ENCODE assay signal across 8 mouse cellular contexts in the genomic region with DNA sequence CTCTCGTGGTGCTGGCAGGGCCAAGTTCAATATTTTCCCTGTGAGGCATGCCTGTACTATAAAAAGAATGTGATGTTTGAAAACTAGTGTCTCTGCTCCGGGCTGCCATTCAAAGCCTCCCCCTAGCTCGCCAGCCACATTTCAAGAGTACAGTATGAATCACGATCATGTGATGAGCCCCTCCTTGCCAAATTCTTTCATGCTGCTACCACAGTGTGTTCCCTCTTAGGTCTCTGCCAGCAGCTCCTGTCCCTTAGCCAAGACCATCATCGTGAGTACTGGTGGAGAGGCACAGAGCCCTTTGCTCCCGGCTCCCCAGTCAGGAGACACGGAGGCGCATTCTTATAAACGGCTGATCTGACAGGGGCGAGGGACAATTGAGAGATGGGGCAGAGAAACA. TPM values are rescaled to one million over a fixed set of nuclear protein-coding genes. Genes with fewer than 3 reads are reported as not detected.
DNase-seq lines count a peak whose midpoint lies in the region; ATAC-seq and TF ChIP-seq lines count a peak whose summit lies in the region.

No protein-coding gene starts in this region.

- no peak overlapping the region for H3K27ac ChIP-seq in forebrain, embryonic 14.5 days (ENCODE audit: low read depth, low read length)
- peak overlapping the region; percentile 87 for H3K27ac ChIP-seq in heart, embryonic 15.5 days

- no peaks in the 10 kb centered on the region for H3K9me3 ChIP-seq in forebrain, embryonic 14.5 days (replicated peaks; ENCODE audit: control insufficient read depth, low read length)
- H3K9me3 ChIP-seq in heart, embryonic 15.5 days (replicated peaks), result no peaks in the 10 kb centered on the region

- TF ChIP-seq CTCF in lung, adult 2 months (IDR thresholded peaks at IDR 0.05; ENCODE audit: insufficient read depth, low read length), result no peak

- no peak overlapping the region for H3K9ac ChIP-seq in forebrain, embryonic 14.5 days (ENCODE audit: low read length)
- 0 out of 2 replicates have a peak overlapping the region, but pooled peaks have one; percentile 1 for H3K9ac ChIP-seq in heart, embryonic 15.5 days

- peaks cover 40% of the 10 kb centered on the region for H3K4me1 ChIP-seq in forebrain, embryonic 14.5 days (ENCODE audit: control insufficient read depth, insufficient read depth, low read length)
- peaks cover 60% of the 10 kb centered on the region for H3K4me1 ChIP-seq in heart, embryonic 15.5 days (replicated peaks)
- no peaks in the 10 kb centered on the region for H3K4me1 ChIP-seq in lung, adult 2 months (ENCODE audit: control insufficient read depth, insufficient read depth, low read length)

- no peak for TF ChIP-seq POLR2A in lung, adult 2 months (IDR thresholded peaks at IDR 0.05; ENCODE audit: borderline replicate concordance, extremely low read depth, low read depth, low read length)

- H3K4me3 ChIP-seq in forebrain, embryonic 14.5 days (ENCODE audit: low read depth, low read length), result no peak overlapping the region
- no peak overlapping the region for H3K4me3 ChIP-seq in heart, embryonic 15.5 days
- H3K4me3 ChIP-seq in lung, adult 2 months (replicated peaks; ENCODE audit: extremely low read depth, low read depth, low read length), result no peak overlapping the region

- no peak overlapping the region; the same call in 1 of the 2 replicates for H3K4me2 ChIP-seq in forebrain, embryonic 14.5 days (ENCODE audit: low read length)
- H3K4me2 ChIP-seq in heart, embryonic 15.5 days, result peak overlapping the region; percentile 51

- no peaks in the 10 kb centered on the region for H3K27me3 ChIP-seq in forebrain, embryonic 14.5 days (replicated peaks; ENCODE audit: control insufficient read depth, insufficient read depth, low read length)
- no peaks in the 10 kb centered on the region for H3K27me3 ChIP-seq in heart, embryonic 15.5 days

- H3K36me3 ChIP-seq in forebrain, embryonic 14.5 days (ENCODE audit: control insufficient read depth, insufficient read depth, low read length), result no peaks in the 10 kb centered on the region
- H3K36me3 ChIP-seq in heart, embryonic 15.5 days, result no peaks in the 10 kb centered on the region

- peak; percentile 11 to 60 for DNase-seq in urinary bladder, adult 18-20 months (ENCODE audit: low spot score in 2 of 2)
- DNase-seq in urinary bladder, postnatal 10 days (ENCODE audit: low spot score), result no peak
- DNase-seq in forebrain, embryonic 14.5 days (ENCODE audit: low spot score), result peak; percentile 97
- DNase-seq in kidney, postnatal 25 days, result peak; percentile 88 to 90
- DNase-seq in lung, adult 2 months, result peak; percentile 60
- DNase-seq in right cerebral cortex, postnatal 25 days, result peak; percentile 52
- DNase-seq in thymus, postnatal 10 days (ENCODE audit: low spot score in 2 of 2), result no peak

- WGBS in forebrain, embryonic 14.5 days, result 15% methylated on average over 10 of the region's 10 CpGs
- WGBS in heart, embryonic 15.5 days, result 8% methylated on average over 10 of the region's 10 CpGs
- 25% methylated on average over 10 of the region's 10 CpGs for WGBS in lung, adult 2 months

- peak; percentile 85 for ATAC-seq in forebrain, embryonic 14.5 days
- ATAC-seq in heart, embryonic 15.5 days (replicated peaks; ENCODE audit: insufficient number of reproducible peaks, insufficient read depth, low FRiP score, low read depth), result peak; percentile 91

RNA-seq across cellular contexts. Expression of a gene that starts 54.2 kb away (rescaled TPM):
- polyA plus RNA-seq in forebrain, embryonic 14.5 days (2014; fragmentation: Nextera tagmentation; extraction: Ambion mirVana), result 1.5 and 2.6 TPM in 2 replicates
- polyA plus RNA-seq in heart, embryonic 15.5 days (2015; fragmentation: Nextera tagmentation; extraction: Ambion mirVana), result 2.8 and 3.3 TPM in 2 replicates
- polyA plus RNA-seq in lung, adult 2 months (2012; rRNA removed), result not detected in 2 replicates

Comparison
In these comparisons a context has a peak if more than half of its experiments do, and no peak if none do; other contexts are left out.
1. DNase-seq: peak in urinary bladder, adult 18-20 months (2 of 2), forebrain, embryonic 14.5 days (single experiment), kidney, postnatal 25 days (2 of 2), lung, adult 2 months (single experiment) and right cerebral cortex, postnatal 25 days (single experiment); none in urinary bladder, postnatal 10 days (single experiment) and thymus, postnatal 10 days (0 of 2).